Mouse (Mus musculus) testis, adult 2 months (tissue): ENCODE data around the gene Fam189a1. TPM values are rescaled to one million over a fixed set of nuclear protein-coding genes. Genes with fewer than 3 reads are reported as not detected.

Experiments
- H3K27ac ChIP-seq: fragments of 200-500 bp; 2 replicates; pipeline ENCODE4 v1.5.1; 2012; ENCODE audit warnings: low read depth, low read length; ENCODE audit not compliant: control insufficient read depth, insufficient read depth
- H3K27me3 ChIP-seq: fragments of 200-500 bp; 2 replicates; pipeline ENCODE4 v1.6.1; 2012; ENCODE audit warnings: mild to moderate bottlenecking, low read length, moderate library complexity; ENCODE audit not compliant: control insufficient read depth, insufficient read depth
- H3K36me3 ChIP-seq: fragments of 200-500 bp; 2 replicates; pipeline ENCODE4 v1.6.1; 2012; ENCODE audit warnings: mild to moderate bottlenecking, low read length; ENCODE audit not compliant: control insufficient read depth, insufficient read depth
- H3K4me1 ChIP-seq: fragments of 200-500 bp; 2 replicates; pipeline ENCODE4 v1.6.1; 2012; ENCODE audit warnings: low read length; ENCODE audit not compliant: control insufficient read depth, insufficient read depth
- H3K4me3 ChIP-seq: fragments of 200-500 bp; 2 replicates; pipeline ENCODE4 v1.5.1; 2012; ENCODE audit warnings: low read depth, mild to moderate bottlenecking, low read length, moderate library complexity, mixed read lengths; ENCODE audit not compliant: control insufficient read depth
- CTCF ChIP-seq: fragments of 200-500 bp; IDR thresholded peaks from 2 replicates; pipeline ENCODE4 v1.5.1; 2012; ENCODE audit warnings: low read depth, mild to moderate bottlenecking, inconsistent platforms, low read length, moderate library complexity; ENCODE audit not compliant: control insufficient read depth, insufficient read depth, insufficient replicate concordance
- POLR2A ChIP-seq: fragments of 200-500 bp; IDR thresholded peaks from 2 replicates; pipeline ENCODE4 v1.6.1; 2012; ENCODE audit warnings: low read depth, mild to moderate bottlenecking, inconsistent platforms, low read length, moderate library complexity; ENCODE audit not compliant: control insufficient read depth
- polyA plus RNA-seq: library from polyadenylated mRNA; depleted of rRNA; stranded (reverse); fragments of >200 nt; gene quantifications from 2 replicates; pipeline ENCODE4 v1.2.3, GENCODE M21; 2012

Gene Fam189a1
- polyA plus RNA-seq, 1 experiment: 1.1 TPM

- Histone ChIP-seq H3K4me3 (no peak overlapping the region), H3K27ac (no peak overlapping the region), H3K36me3 (no peaks in the 10 kb centered on the region), H3K4me1 (no peaks in the 10 kb centered on the region), H3K27me3 (no peaks in the 10 kb centered on the region)
- TF ChIP-seq CTCF (no peak), POLR2A (no peak)
These were observed 275.0 kb downstream of the Fam189a1 start for GRCm38 (mm10) chr7:64881387-64881786.

- TF ChIP-seq CTCF (no peak), POLR2A (no peak)
These were observed 276.0 kb downstream of the Fam189a1 start for GRCm38 (mm10) chr7:64880415-64880814.

GRCm38 (mm10) chr7:64874941-64875340, 281.4 kb downstream of the Fam189a1 start:
- TF ChIP-seq CTCF: no peak

More at GRCm38 (mm10) chr7:64880415-64880814, 276.0 kb downstream of the Fam189a1 start:
- no peaks in the 10 kb centered on the region for H3K27me3 ChIP-seq
- no peak overlapping the region for H3K4me3 ChIP-seq
- no peak overlapping the region for H3K27ac ChIP-seq
- no peaks in the 10 kb centered on the region for H3K4me1 ChIP-seq
- H3K36me3 ChIP-seq: no peaks in the 10 kb centered on the region

DNA sequence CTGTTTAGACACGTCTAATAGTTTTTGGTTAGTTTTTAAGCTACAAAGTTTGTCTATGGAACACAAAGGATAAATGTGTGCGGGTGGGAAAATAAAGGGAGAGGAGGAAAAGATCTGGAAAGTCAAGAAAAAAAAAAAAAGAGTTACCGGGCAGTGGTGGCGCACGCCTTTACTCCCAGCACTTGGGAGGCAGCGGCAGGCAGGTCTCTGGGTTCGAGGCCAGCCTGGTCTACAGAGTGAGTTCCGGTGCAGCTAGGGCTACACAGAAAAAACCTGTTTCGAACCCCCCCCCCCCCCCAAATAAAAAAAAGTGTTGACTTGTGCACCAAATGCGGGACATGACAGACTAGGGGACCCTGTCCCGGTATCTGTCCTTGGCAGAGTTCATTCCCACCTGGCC, 283.1 kb downstream of the Fam189a1 start:
- H3K4me3 ChIP-seq: peak overlapping the region; percentile 91; the same call in 1 of the 2 replicates
- H3K27ac ChIP-seq: no peak overlapping the region
- no peaks in the 10 kb centered on the region for H3K27me3 ChIP-seq
- no peaks in the 10 kb centered on the region for H3K36me3 ChIP-seq
- peaks cover 4% of the 10 kb centered on the region for H3K4me1 ChIP-seq
- TF ChIP-seq CTCF (no peak), POLR2A (no peak)

More at GRCm38 (mm10) chr7:64874941-64875340, 281.4 kb downstream of the Fam189a1 start:
- H3K4me1 ChIP-seq: peaks cover 4% of the 10 kb centered on the region
- H3K36me3 ChIP-seq: no peaks in the 10 kb centered on the region
- H3K27ac ChIP-seq: no peak overlapping the region
- H3K4me3 ChIP-seq: no peak overlapping the region
- no peaks in the 10 kb centered on the region for H3K27me3 ChIP-seq

GRCm38 (mm10) chr7:64872743-64873241, 283.6 kb downstream of the Fam189a1 start, which contains the start of gene Nsmce3:
Gene Nsmce3, minus strand, starts transcription at chr7:64872997.
- H3K4me1 ChIP-seq: peaks cover 4% of the 10 kb centered on the region
- peak within 1 kb of the TSS; percentile 93 for H3K27ac ChIP-seq
- peak within 1 kb of the TSS; percentile 91 for H3K4me3 ChIP-seq
- H3K36me3 ChIP-seq: no peaks in the 10 kb centered on the region
- no peaks in the 10 kb centered on the region for H3K27me3 ChIP-seq
- TF ChIP-seq CTCF: no peak
- peak; percentile 95 for TF ChIP-seq POLR2A

- Histone ChIP-seq H3K4me3 (peak overlapping the region; percentile 91), H3K27ac (peak overlapping the region; percentile 93), H3K36me3 (no peaks in the 10 kb centered on the region), H3K4me1 (peaks cover 4% of the 10 kb centered on the region), H3K27me3 (no peaks in the 10 kb centered on the region)
- no peak for TF ChIP-seq POLR2A
- TF ChIP-seq CTCF: no peak
These were observed 284.2 kb downstream of the Fam189a1 start for GRCm38 (mm10) chr7:64871987-64872742.

DNA sequence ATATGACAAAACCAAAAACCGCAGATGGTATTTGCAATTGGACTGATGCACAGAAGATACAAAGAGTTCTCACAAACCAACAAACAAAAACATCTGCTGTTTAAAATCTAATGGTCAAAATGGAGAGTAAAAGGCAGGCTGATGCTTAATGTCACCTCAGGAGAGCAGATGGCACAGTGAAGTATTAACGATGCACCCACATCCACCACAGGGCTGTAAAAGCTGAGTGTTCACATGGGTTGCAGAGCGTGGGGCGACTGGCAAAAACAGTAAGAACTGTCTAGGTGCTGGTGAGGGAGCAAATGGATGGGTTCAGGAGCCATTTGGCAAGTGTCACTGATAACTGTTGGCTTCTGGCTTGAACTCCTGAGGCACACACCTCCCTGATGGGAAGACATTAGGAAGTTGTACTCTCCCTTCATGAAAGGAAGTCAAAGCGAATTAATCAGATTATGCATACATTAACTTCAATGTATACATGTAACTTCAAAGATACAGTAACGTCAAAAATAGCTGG, 286.8 kb downstream of the Fam189a1 start:
- no peak for TF ChIP-seq CTCF
- TF ChIP-seq POLR2A: no peak
- Histone ChIP-seq H3K27ac (no peak overlapping the region), H3K4me3 (no peak overlapping the region)

More for the DNA sequence above, 286.8 kb downstream of the Fam189a1 start:
- Histone ChIP-seq H3K36me3 (no peaks in the 10 kb centered on the region), H3K27me3 (no peaks in the 10 kb centered on the region), H3K4me1 (peaks cover 4% of the 10 kb centered on the region)
